Mouse (Mus musculus) lung, postnatal 0 days (tissue): ENCODE measurements at regions not wholly inside any gene's neighbourhood (a gene's known extent, or its start where the extent isn't known, plus 50 kb on each side); places are given as distances from the start of the nearest gene placed in this dataset.

ENCODE experiments used
- CTCF ChIP-seq: IDR thresholded peaks from 2 replicates; pipeline ENCODE4 v1.5.1; 2016; ENCODE audit warnings: antibody characterized with exemption, mild to moderate bottlenecking
- EP300 ChIP-seq: IDR thresholded peaks from 2 replicates; pipeline ENCODE4 v1.6.1; 2016; ENCODE audit warnings: antibody characterized with exemption, mild to moderate bottlenecking, control low read depth

DNA sequence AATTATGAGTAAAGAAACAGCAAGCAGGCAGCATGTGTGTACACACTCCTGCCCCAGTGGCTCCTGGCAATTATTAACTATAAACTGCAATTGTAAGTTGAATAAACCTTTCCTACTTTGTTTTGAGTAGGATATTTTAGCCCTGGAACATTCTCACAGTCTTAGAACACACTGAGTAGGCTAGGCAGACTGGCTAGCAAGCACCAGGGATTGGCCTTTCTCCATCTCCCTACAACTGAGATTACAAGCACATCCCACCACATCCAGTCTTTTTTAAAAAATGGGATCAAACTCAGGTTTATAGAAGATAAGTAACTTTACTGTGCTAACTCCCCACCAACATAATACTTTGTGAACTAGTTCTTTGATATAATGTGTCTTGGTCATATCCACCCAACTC, 174.0 kb upstream of the Sox4 start:
- TF ChIP-seq CTCF, result no peak
- TF ChIP-seq EP300, result no peak
